Mouse (Mus musculus) heart, embryonic 15.5 days (tissue): ENCODE results near the gene Erc2. TPM values are rescaled to one million over a fixed set of nuclear protein-coding genes. Genes with fewer than 3 reads are reported as not detected.
A peak's percentile ranks its signal among the peaks of the same experiment; 100 is the strongest.
"Not testable (repeated sequence)": the region's sequence is repeated elsewhere in the genome, so short reads cannot be mapped to it uniquely, and the experiment has no call there.

Experiments
- ATAC-seq: fragments of 200-750 bp; cut with Nextera tagmentation; replicated peaks from 2 replicates; pipeline ENCODE4 v1.8.0; 2017; ENCODE audit warnings: low read depth, moderate TSS enrichment; ENCODE audit not compliant: insufficient number of reproducible peaks, insufficient read depth, low FRiP score
- H3K27ac ChIP-seq: fragments of 300-500 bp; sonication (generic); 2 replicates; pipeline ENCODE4 v1.5.1; 2015; ENCODE audit warnings: mild to moderate bottlenecking, inconsistent platforms
- H3K27me3 ChIP-seq: fragments of 300-500 bp; sonication (generic); 2 replicates; pipeline ENCODE4 v1.6.1; 2015; ENCODE audit warnings: inconsistent platforms
- H3K36me3 ChIP-seq: fragments of 300-500 bp; sonication (generic); 2 replicates; pipeline ENCODE4 v1.6.1; 2015; ENCODE audit warnings: mild to moderate bottlenecking, inconsistent platforms
- H3K4me1 ChIP-seq: fragments of 300-500 bp; sonication (generic); replicated peaks from 2 replicates; pipeline ENCODE4 v1.6.1; 2015; ENCODE audit warnings: inconsistent platforms
- H3K4me2 ChIP-seq: fragments of 300-500 bp; sonication (generic); 2 replicates; pipeline ENCODE4 v1.6.1; 2015; ENCODE audit warnings: inconsistent platforms, mild to moderate bottlenecking, moderate library complexity
- H3K4me3 ChIP-seq: fragments of 300-500 bp; sonication (generic); 2 replicates; pipeline ENCODE4 v1.5.1; 2015; ENCODE audit warnings: mild to moderate bottlenecking, inconsistent platforms
- H3K9ac ChIP-seq: fragments of 300-500 bp; sonication (generic); 2 replicates; pipeline ENCODE4 v1.6.1; 2015; ENCODE audit warnings: mild to moderate bottlenecking, inconsistent platforms
- H3K9me3 ChIP-seq: fragments of 300-500 bp; sonication (generic); replicated peaks from 2 replicates; pipeline ENCODE4 v1.6.1; 2016; ENCODE audit warnings: inconsistent platforms
- WGBS: fragments of 180-500 bp; shearing (Covaris S2); methylation state at CpG from one replicate; pipeline ENCODE4 v1.1.7; 2015; ENCODE audit warnings: mixed read lengths; 5-methylcytosine and 5-hydroxymethylcytosine counted together
- polyA plus RNA-seq: library from polyadenylated mRNA; unstranded; fragments of >200 nt; fragmentation: Nextera tagmentation; extraction: Ambion mirVana; gene quantifications from 2 replicates; pipeline ENCODE4 v1.2.1, GENCODE M21; 2015

The Erc2 gene
- polyA plus RNA-seq = 2.1 and 2.2 TPM in 2 replicates

- H3K4me1 ChIP-seq = peaks cover 8% of the 10 kb centered on the region
- peak within 1 kb of the TSS; percentile 66 for H3K4me3 ChIP-seq
- no peaks in the 10 kb centered on the region for H3K9me3 ChIP-seq
- H3K27me3 ChIP-seq = peaks cover 20% of the 10 kb centered on the region; the same call in 1 of the 2 replicates
- 0 out of 2 replicates have a peak within 1 kb of the TSS, but pooled peaks have one; percentile 17 for H3K27ac ChIP-seq
- no peaks in the 10 kb centered on the region for H3K36me3 ChIP-seq
- peak within 1 kb of the TSS; percentile 91 for H3K4me2 ChIP-seq
- ATAC-seq = peak; percentile 95
- under 1% methylated on average over 71 of the region's 78 CpGs for WGBS
- peak within 1 kb of the TSS; percentile 56 for H3K9ac ChIP-seq
These were observed at the start of gene Erc2 for GRCm38 (mm10) chr14:27622176-27622922. Gene Erc2 (plus strand): TSS chr14:27622428.

- Histone ChIP-seq H3K4me3 (no peak overlapping the region), H3K27ac (no peak overlapping the region), H3K36me3 (no peaks in the 10 kb centered on the region), H3K9ac (no peak overlapping the region), H3K27me3 (no peaks in the 10 kb centered on the region), H3K9me3 (no peaks in the 10 kb centered on the region), H3K4me2 (no peak overlapping the region), H3K4me1 (no peaks in the 10 kb centered on the region)
- no peak for ATAC-seq
- 55% methylated on average over 2 of the region's 2 CpGs for WGBS
These were observed 43.8 kb upstream of the Erc2 start for GRCm38 (mm10) chr14:27578443-27578842.

- not testable (repeated sequence) for H3K4me2 ChIP-seq, H3K36me3 ChIP-seq, H3K27me3 ChIP-seq, H3K27ac ChIP-seq, H3K9ac ChIP-seq, H3K9me3 ChIP-seq, H3K4me3 ChIP-seq, ATAC-seq, H3K4me1 ChIP-seq
These were observed 32.6 kb upstream of the Erc2 start for GRCm38 (mm10) chr14:27589616-27590015.

- H3K36me3 ChIP-seq = no peaks in the 10 kb centered on the region
- WGBS = 78% methylated on average over 7 of the region's 7 CpGs
- no peaks in the 10 kb centered on the region for H3K4me1 ChIP-seq
- H3K9ac ChIP-seq = no peak overlapping the region
- H3K9me3 ChIP-seq = no peaks in the 10 kb centered on the region
- H3K4me2 ChIP-seq = no peak overlapping the region
- no peak overlapping the region for H3K4me3 ChIP-seq
- no peak overlapping the region for H3K27ac ChIP-seq
- ATAC-seq = no peak
- H3K27me3 ChIP-seq = no peaks in the 10 kb centered on the region
These were observed 30.1 kb upstream of the Erc2 start for GRCm38 (mm10) chr14:27592163-27592562.

- Histone ChIP-seq H3K4me1 (no peaks in the 10 kb centered on the region), H3K27me3 (no peaks in the 10 kb centered on the region), H3K36me3 (no peaks in the 10 kb centered on the region), H3K9ac (no peak overlapping the region), H3K4me3 (no peak overlapping the region), H3K4me2 (no peak overlapping the region), H3K27ac (no peak overlapping the region), H3K9me3 (no peaks in the 10 kb centered on the region)
- ATAC-seq = peak; percentile 66; the same call in 1 of the 2 replicates
- WGBS = 3% methylated on average over 7 of the region's 7 CpGs
These were observed 26.0 kb upstream of the Erc2 start for GRCm38 (mm10) chr14:27596265-27596664.

- Histone ChIP-seq H3K36me3 (no peaks in the 10 kb centered on the region), H3K9ac (no peak overlapping the region), H3K27ac (no peak overlapping the region), H3K9me3 (no peaks in the 10 kb centered on the region), H3K4me2 (no peak overlapping the region), H3K27me3 (no peaks in the 10 kb centered on the region), H3K4me1 (no peaks in the 10 kb centered on the region), H3K4me3 (no peak overlapping the region)
- WGBS = 61% methylated on average over 13 of the region's 13 CpGs
- no peak for ATAC-seq
These were observed 20.1 kb upstream of the Erc2 start for GRCm38 (mm10) chr14:27602136-27602535.

GRCm38 (mm10) chr14:27607419-27607818, 14.8 kb upstream of the Erc2 start:
- no peak overlapping the region for H3K9ac ChIP-seq
- H3K9me3 ChIP-seq = no peaks in the 10 kb centered on the region
- no peak overlapping the region for H3K4me2 ChIP-seq
- no peaks in the 10 kb centered on the region for H3K27me3 ChIP-seq
- H3K27ac ChIP-seq = no peak overlapping the region
- 66% methylated on average over 3 of the region's 3 CpGs for WGBS
- ATAC-seq = no peak
- no peaks in the 10 kb centered on the region for H3K36me3 ChIP-seq
- no peak overlapping the region for H3K4me3 ChIP-seq
- H3K4me1 ChIP-seq = no peaks in the 10 kb centered on the region

- H3K4me2 ChIP-seq = no peak overlapping the region
- ATAC-seq = no peak
These were observed 8.5 kb upstream of the Erc2 start for GRCm38 (mm10) chr14:27613766-27614165.

GRCm38 (mm10) chr14:27617286-27617685, 4.9 kb upstream of the Erc2 start:
- Histone ChIP-seq H3K4me3 (no peak overlapping the region), H3K9me3 (no peaks in the 10 kb centered on the region), H3K4me2 (no peak overlapping the region), H3K27ac (no peak overlapping the region), H3K4me1 (peaks cover 5% of the 10 kb centered on the region), H3K27me3 (0 out of 2 replicates have a peak, but pooled peaks cover 8% of the 10 kb centered on the region), H3K36me3 (no peaks in the 10 kb centered on the region), H3K9ac (no peak overlapping the region)
- 66% methylated on average over 3 of the region's 3 CpGs for WGBS
- no peak for ATAC-seq

More at GRCm38 (mm10) chr14:27613766-27614165, 8.5 kb upstream of the Erc2 start:
- Histone ChIP-seq H3K27ac (no peak overlapping the region), H3K9ac (no peak overlapping the region), H3K4me1 (no peaks in the 10 kb centered on the region), H3K4me3 (no peak overlapping the region), H3K36me3 (no peaks in the 10 kb centered on the region), H3K9me3 (no peaks in the 10 kb centered on the region), H3K27me3 (no peaks in the 10 kb centered on the region)
- WGBS = 63% methylated on average over 5 of the region's 5 CpGs

GRCm38 (mm10) chr14:27621576-27621975, 652 bp upstream of the Erc2 start:
- Histone ChIP-seq H3K27ac (no peak overlapping the region), H3K36me3 (no peaks in the 10 kb centered on the region), H3K4me2 (0 out of 2 replicates have a peak overlapping the region, but pooled peaks have one; percentile 91), H3K9ac (no peak overlapping the region), H3K9me3 (no peaks in the 10 kb centered on the region), H3K4me3 (peak overlapping the region; percentile 66; the same call in 1 of the 2 replicates), H3K27me3 (peaks cover 20% of the 10 kb centered on the region; the same call in 1 of the 2 replicates), H3K4me1 (peaks cover 8% of the 10 kb centered on the region)
- no peak for ATAC-seq
- WGBS = 39% methylated on average over 8 of the region's 8 CpGs

- peak overlapping the region; percentile 91 for H3K4me2 ChIP-seq
- H3K4me1 ChIP-seq = peaks cover 8% of the 10 kb centered on the region
- ATAC-seq = peak; percentile 14; the same call in 1 of the 2 replicates
- peak overlapping the region; percentile 66 for H3K4me3 ChIP-seq
- H3K9ac ChIP-seq = peak overlapping the region; percentile 56
- no peaks in the 10 kb centered on the region for H3K36me3 ChIP-seq
- no peaks in the 10 kb centered on the region for H3K9me3 ChIP-seq
- H3K27me3 ChIP-seq = peaks cover 20% of the 10 kb centered on the region; the same call in 1 of the 2 replicates
- no peak overlapping the region for H3K27ac ChIP-seq
- 1% methylated on average over 6 of the region's 6 CpGs for WGBS
These were observed 643 bp downstream of the Erc2 start for GRCm38 (mm10) chr14:27622923-27623219.

- Histone ChIP-seq H3K36me3 (no peaks in the 10 kb centered on the region), H3K27me3 (peaks cover 20% of the 10 kb centered on the region; the same call in 1 of the 2 replicates), H3K9me3 (no peaks in the 10 kb centered on the region), H3K27ac (no peak overlapping the region), H3K9ac (no peak overlapping the region), H3K4me2 (peak overlapping the region; percentile 91), H3K4me3 (peak overlapping the region; percentile 66), H3K4me1 (peaks cover 8% of the 10 kb centered on the region)
- ATAC-seq = no peak
- 6% methylated on average over 10 of the region's 10 CpGs for WGBS
These were observed 1.1 kb downstream of the Erc2 start for GRCm38 (mm10) chr14:27623368-27623767.
